Mouse (Mus musculus) forebrain, embryonic 16.5 days (tissue): ENCODE measurements around the gene Apba3. TPM values are rescaled to one million over a fixed set of nuclear protein-coding genes. Genes with fewer than 3 reads are reported as not detected.
"Not testable (repeated sequence)": the region's sequence is repeated elsewhere in the genome, so short reads cannot be mapped to it uniquely, and the experiment has no call there.

ENCODE experiments used
- ATAC-seq: fragments of 200-750 bp; cut with Nextera tagmentation; 2 replicates; pipeline ENCODE4 v1.8.0; 2017; ENCODE audit warnings: mild to moderate bottlenecking, moderate library complexity
- H3K27ac ChIP-seq: fragments of 300-500 bp; sonication (generic); 2 replicates; pipeline ENCODE4 v1.5.1; 2014; ENCODE audit warnings: low read length, control low read depth
- H3K27me3 ChIP-seq: fragments of 300-500 bp; sonication (generic); replicated peaks from 2 replicates; pipeline ENCODE4 v1.6.1; 2014; ENCODE audit warnings: low read length; ENCODE audit not compliant: control insufficient read depth, insufficient read depth
- H3K36me3 ChIP-seq: fragments of 300-500 bp; sonication (generic); 2 replicates; pipeline ENCODE4 v1.6.1; 2014; ENCODE audit not compliant: control insufficient read depth, insufficient read depth
- H3K4me1 ChIP-seq: fragments of 300-500 bp; sonication (generic); replicated peaks from 2 replicates; pipeline ENCODE4 v1.6.1; 2014; ENCODE audit warnings: low read length; ENCODE audit not compliant: control insufficient read depth, insufficient read depth
- H3K4me2 ChIP-seq: fragments of 300-500 bp; sonication (generic); 2 replicates; pipeline ENCODE4 v1.6.1; 2014; ENCODE audit warnings: mild to moderate bottlenecking, low read length, control low read depth
- H3K4me3 ChIP-seq: fragments of 300-500 bp; sonication (generic); replicated peaks from 2 replicates; pipeline ENCODE4 v1.5.1; 2014; ENCODE audit warnings: mild to moderate bottlenecking, low read length, control low read depth
- H3K9ac ChIP-seq: fragments of 300-500 bp; sonication (generic); replicated peaks from 2 replicates; pipeline ENCODE4 v1.6.1; 2014; ENCODE audit warnings: low read depth, low read length, control low read depth
- H3K9me3 ChIP-seq: fragments of 300-500 bp; sonication (generic); 2 replicates; pipeline ENCODE4 v1.6.1; 2016; ENCODE audit warnings: low read length; ENCODE audit not compliant: control insufficient read depth
- WGBS: fragments of 180-500 bp; shearing (Covaris S2); extraction: QIAGEN DNeasy Blood & Tissue Kit; methylation state at CpG from one replicate; pipeline ENCODE4 v1.1.7; 2014; 5-methylcytosine and 5-hydroxymethylcytosine counted together
- polyA plus RNA-seq: library from polyadenylated mRNA; unstranded; fragments of >200 nt; fragmentation: Nextera tagmentation; extraction: Ambion mirVana; gene quantifications from 2 replicates; pipeline ENCODE4 v1.2.1, GENCODE M21; 2015

Gene Apba3
- polyA plus RNA-seq, result 39.1 and 41.6 TPM in 2 replicates

DNA sequence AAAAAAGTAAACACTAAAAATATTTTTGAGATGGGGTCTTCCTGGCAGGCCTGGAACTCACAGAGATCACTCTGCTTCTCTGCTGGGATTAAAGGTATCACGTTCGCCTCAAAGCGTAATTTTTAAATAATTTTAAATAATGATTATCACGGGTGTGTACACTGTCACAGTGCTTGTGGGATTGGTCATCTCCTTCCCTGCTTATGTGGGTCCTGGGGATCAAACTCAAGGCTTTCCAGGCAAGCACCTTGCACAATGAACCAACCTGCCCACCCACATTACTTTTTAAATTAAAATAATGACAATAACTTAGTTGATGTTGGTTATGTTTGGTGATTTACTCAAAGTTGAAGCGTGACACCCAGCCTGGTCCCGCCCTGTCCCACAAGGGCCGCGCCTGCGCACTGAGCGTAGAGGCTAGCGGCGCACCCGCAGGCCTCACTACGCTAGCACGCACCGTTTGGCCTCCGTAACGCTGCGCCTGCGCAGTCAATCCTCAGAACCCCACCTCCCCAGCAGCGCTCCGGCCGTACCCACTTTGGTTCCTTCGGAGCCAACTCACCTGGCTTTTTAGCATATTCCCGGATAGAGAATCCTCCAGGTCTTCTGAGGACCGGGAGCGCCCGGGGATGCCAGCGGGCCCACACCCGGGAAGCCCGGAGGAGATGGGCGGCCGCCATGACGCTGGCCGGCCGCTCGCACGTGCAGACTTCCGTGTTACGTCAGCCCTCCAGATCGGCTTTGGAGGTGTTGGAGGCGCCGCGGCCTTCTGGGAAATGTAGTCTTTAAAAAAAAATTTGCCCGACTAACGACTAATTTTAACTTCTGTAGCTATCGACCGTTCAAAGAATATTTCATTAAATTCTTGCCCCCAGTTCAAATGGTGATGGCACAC lies at the start of gene Apba3, which contains the start of gene Mrpl54:
Apba3 (plus strand) TSS at position 750 of the 895 bp plus-strand sequence.
Mrpl54 (minus strand) TSS at position 724 of the 895 bp plus-strand sequence.
- peak; percentile 95 for ATAC-seq
- Histone ChIP-seq H3K4me2 (peak within 1 kb of the TSS; percentile 59), H3K27me3 (no peaks in the 10 kb centered on the region), H3K4me1 (peaks cover 25% of the 10 kb centered on the region), H3K27ac (peak within 1 kb of the TSS; percentile 80), H3K36me3 (0 out of 2 replicates have a peak, but pooled peaks cover 5% of the 10 kb centered on the region), H3K9ac (peak within 1 kb of the TSS; percentile 75), H3K9me3 (no peaks in the 10 kb centered on the region), H3K4me3 (peak within 1 kb of the TSS; percentile 66)
- under 1% methylated on average over 48 of the region's 48 CpGs for WGBS

DNA sequence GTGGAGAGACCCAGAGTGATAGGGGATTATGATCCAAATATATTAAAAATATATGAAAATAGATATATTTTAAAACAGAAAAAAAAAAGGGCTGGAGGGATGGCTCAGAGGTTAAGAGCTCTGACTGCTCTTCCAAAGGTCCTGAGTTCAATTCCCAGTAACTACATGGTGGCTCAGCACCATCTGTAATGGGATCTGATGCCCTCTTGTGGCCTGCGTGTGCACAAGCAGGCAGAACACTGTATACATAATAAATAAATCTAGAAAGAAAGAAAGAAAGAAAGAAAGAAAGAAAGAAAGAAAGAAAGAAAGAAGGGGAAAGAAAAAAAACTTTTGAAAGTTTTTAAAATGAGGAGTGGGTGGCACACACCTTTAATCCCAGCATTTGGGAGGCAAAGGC lies 49.5 kb upstream of the Apba3 start:
- H3K9me3 ChIP-seq, H3K27me3 ChIP-seq, H3K4me1 ChIP-seq, H3K27ac ChIP-seq, H3K4me3 ChIP-seq, H3K4me2 ChIP-seq, ATAC-seq, H3K9ac ChIP-seq: not testable (repeated sequence)
- H3K36me3 ChIP-seq, result peaks cover 38% of the 10 kb centered on the region
- WGBS, result 29% methylated on average over 1 of the region's 1 CpGs

DNA sequence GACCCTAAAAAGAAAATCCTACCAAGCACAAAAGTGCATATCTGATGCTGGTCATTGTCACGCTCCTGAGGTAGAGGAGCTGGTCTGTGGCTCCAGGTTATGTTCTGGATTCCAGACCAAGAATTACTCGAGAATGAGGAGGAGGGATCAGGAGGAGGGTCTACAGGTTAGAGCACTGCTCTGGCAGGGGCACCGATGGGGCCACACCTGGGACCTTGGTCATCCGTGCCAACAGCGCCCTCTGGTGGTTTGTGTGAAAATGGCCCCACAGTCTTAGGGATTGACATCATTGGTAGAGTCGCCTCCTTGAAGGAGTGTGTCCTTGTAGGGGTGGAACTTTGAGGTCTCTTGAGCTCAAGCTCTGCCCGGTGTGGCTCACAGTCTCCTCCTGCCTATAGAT lies 48.8 kb upstream of the Apba3 start:
- no peak overlapping the region for H3K9ac ChIP-seq
- H3K4me2 ChIP-seq, result no peak overlapping the region
- 41% methylated on average over 7 of the region's 7 CpGs for WGBS
- no peak overlapping the region for H3K27ac ChIP-seq
- no peak overlapping the region for H3K4me3 ChIP-seq
- peak; percentile 22; the same call in 1 of the 2 replicates for ATAC-seq
- H3K4me1 ChIP-seq, result no peaks in the 10 kb centered on the region
- peaks cover 31% of the 10 kb centered on the region for H3K36me3 ChIP-seq
- no peaks in the 10 kb centered on the region for H3K27me3 ChIP-seq
- H3K9me3 ChIP-seq, result no peaks in the 10 kb centered on the region

DNA sequence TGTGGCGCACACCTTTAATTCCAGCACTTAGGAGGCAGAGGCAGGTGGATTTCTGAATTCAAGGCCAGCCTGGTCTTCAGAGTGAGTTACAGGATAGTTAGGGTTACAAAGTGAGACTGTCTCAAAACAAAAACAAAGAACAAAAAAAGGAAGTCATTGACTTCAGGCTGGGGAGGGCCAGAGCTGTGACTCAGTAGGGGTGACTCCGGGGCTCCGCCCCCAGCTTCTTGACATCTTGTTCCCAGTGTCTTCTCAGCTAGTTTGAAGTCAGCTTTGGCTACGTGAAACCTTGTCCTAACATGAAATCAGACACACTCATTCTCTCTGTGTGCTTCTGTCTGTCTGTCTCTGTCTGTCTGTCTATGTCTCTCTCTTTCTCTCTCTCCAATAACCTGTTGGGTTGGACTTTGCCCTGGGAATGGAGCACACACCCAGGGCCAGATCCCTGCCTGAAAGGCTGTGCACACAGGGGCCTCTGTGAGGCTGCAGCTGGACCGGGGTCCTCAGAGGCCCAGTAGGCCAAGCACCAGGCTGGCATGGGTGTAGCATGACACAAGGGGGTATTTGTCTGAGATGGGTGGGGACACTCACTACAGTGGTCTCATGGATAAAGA lies 45.3 kb upstream of the Apba3 start:
- H3K9ac ChIP-seq, result no peak overlapping the region
- ATAC-seq, result no peak
- H3K4me1 ChIP-seq, result no peaks in the 10 kb centered on the region
- H3K27ac ChIP-seq, result no peak overlapping the region
- WGBS, result 92% methylated on average over 5 of the region's 5 CpGs
- no peaks in the 10 kb centered on the region for H3K9me3 ChIP-seq
- no peaks in the 10 kb centered on the region for H3K27me3 ChIP-seq
- H3K4me2 ChIP-seq, result no peak overlapping the region
- no peak overlapping the region for H3K4me3 ChIP-seq
- peaks cover 8% of the 10 kb centered on the region for H3K36me3 ChIP-seq

DNA sequence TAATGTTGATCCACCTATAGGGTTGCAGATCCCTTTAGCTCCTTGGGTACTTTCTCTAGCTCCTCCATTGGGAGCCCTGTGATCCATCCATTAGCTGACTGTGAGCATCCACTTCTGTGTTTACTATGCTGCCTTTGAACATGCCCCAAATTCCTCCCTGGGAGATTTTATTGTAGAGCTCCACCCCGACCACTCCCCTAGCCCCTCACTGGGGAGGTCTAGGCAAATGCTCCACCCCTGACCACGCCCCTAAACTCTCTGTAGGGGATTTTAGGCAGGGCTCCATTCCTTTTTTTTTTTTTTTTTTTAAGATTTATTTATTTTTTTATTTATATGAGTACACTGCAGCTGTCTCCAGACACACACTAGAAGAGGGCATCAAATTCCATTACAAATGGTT lies 43.0 kb upstream of the Apba3 start:
- not testable (repeated sequence) for H3K4me3 ChIP-seq, H3K4me2 ChIP-seq, H3K27ac ChIP-seq, H3K9me3 ChIP-seq, H3K36me3 ChIP-seq, H3K9ac ChIP-seq, ATAC-seq, H3K27me3 ChIP-seq
- 53% methylated on average over 2 of the region's 2 CpGs for WGBS
- H3K4me1 ChIP-seq, result peaks cover 11% of the 10 kb centered on the region

DNA sequence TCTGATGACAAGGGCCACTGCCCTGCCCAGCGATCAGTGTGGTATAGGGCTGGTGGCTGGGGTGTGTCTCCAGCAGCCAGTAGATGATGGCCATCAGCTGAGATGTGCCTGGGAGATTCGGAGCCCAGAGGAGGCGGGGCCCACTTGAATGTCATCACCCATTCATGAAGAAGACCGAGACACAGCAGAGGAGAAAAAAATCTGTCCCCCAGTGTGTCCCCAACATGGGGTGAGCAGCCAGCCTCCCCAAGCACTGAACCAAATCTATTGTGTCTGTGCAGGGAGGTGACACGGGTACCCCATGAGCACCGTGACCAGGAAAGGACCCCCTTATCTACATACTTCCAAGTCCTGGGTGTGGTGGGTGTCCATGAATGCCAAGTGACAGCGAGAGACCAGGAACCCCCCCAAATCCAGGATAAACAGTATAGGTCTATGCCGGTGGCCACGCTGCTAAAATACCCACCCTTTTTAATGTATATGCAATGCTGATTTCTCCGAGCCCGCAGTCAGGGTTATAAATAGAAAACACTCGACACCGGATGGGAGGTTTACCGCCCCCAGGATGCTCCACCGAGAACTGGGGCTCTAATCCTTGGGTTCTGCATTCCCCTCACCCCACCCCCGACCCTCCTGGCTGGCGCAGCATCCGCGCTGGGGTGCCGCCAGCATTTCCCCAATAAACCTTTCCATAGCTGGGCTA lies 36.9 kb upstream of the Apba3 start:
- Histone ChIP-seq H3K9me3 (no peaks in the 10 kb centered on the region), H3K9ac (peak overlapping the region; percentile 95), H3K4me3 (peak overlapping the region; percentile 81), H3K4me1 (peaks cover 39% of the 10 kb centered on the region), H3K27me3 (no peaks in the 10 kb centered on the region), H3K27ac (peak overlapping the region; percentile 95), H3K36me3 (no peaks in the 10 kb centered on the region), H3K4me2 (peak overlapping the region; percentile 73)
- ATAC-seq, result peak; percentile 19
- 10% methylated on average over 20 of the region's 20 CpGs for WGBS

DNA sequence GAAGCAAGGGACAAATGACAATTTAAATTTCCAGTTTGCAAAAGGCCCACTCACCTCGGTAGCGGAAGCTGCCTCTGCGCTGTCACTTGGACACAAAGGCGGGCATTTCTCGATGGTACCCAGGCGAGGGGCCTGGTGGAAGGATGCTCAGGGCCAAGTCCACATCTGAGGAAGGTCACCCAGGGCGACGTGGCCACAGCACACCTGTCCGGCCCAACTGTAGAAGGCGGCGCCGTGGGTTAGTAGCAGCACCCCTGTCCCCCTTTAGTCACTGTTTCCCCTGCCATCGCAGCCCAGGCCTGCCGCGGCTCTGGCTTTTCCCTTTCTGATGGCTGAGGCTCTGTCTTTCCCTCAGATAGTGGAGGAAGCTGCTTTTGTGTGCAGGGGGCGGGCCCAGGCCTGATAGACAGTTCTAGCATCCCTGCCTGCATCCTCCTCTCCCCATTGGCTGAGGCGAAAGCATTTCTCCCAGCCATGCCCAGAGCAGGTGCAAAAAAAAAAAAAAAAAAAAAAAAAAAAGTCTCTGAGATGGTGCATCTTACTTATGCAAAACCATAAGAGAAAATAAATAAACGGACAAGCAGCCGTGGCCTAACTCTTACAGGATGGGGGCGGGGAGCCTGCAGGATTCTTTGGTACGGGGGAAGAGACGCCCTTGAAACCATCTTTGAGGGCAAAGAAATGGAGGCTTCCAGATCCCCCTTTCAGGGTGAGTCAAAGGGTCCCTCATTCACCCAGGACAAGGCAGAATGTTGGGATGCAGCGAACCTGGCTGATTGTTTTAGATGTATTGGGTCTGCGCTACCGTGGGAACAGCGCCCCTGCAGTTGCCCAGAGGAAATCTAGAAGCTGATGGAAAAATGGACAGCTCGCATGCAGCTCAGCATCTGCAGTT lies 36.1 kb upstream of the Apba3 start, which contains the start of gene Atcay:
Atcay (minus strand) TSS at position 396 of the 895 bp plus-strand sequence.
- Histone ChIP-seq H3K4me3 (peak within 1 kb of the TSS; percentile 81), H3K27ac (peak within 1 kb of the TSS; percentile 95), H3K4me2 (peak within 1 kb of the TSS; percentile 73), H3K9ac (peak within 1 kb of the TSS; percentile 95), H3K4me1 (peaks cover 39% of the 10 kb centered on the region), H3K36me3 (no peaks in the 10 kb centered on the region), H3K27me3 (no peaks in the 10 kb centered on the region), H3K9me3 (no peaks in the 10 kb centered on the region)
- peak; percentile 96 for ATAC-seq
- 3% methylated on average over 27 of the region's 27 CpGs for WGBS

DNA sequence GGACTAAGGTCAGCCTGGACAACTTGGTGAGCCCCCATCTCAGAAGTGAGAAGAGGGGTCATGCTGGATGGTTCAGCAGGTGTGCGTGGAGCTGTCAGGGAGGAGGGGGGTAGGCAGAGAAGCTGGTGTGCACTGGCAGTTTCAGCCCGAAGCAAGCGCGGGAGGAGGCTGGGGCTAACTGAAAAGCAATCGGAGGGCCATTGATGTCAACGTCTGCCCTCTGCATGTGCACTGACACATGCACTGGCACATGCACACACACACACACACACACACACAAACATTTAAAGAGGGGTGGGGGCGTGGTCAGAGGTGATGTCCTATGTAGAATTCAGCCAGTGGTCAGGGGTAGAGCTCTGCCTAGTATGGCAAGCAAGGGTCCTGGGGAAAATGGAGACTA lies 35.3 kb upstream of the Apba3 start:
- Histone ChIP-seq H3K4me2 (peak overlapping the region; percentile 73), H3K27ac (peak overlapping the region; percentile 95), H3K36me3 (no peaks in the 10 kb centered on the region), H3K27me3 (no peaks in the 10 kb centered on the region), H3K4me3 (peak overlapping the region; percentile 81), H3K9ac (peak overlapping the region; percentile 95; the same call in 1 of the 2 replicates), H3K4me1 (peaks cover 39% of the 10 kb centered on the region), H3K9me3 (no peaks in the 10 kb centered on the region)
- ATAC-seq, result no peak
- 51% methylated on average over 7 of the region's 7 CpGs for WGBS
